Mouse (Mus musculus) forebrain, embryonic 10.5 days (tissue): Measurements from ENCODE around the gene 1500009L16Rik. TPM values are rescaled to one million over a fixed set of nuclear protein-coding genes. Genes with fewer than 3 reads are reported as not detected.
A peak's percentile ranks its signal among the peaks of the same experiment; 100 is the strongest.

Experiments used
- DNase-seq: peaks from one replicate; pipeline ENCODE4 v3.0.0-alpha.2; 2017; ENCODE audit warnings: low spot score; ENCODE audit errors: extremely low spot score
- H3K27ac ChIP-seq: fragments of 300-500 bp; sonication (generic); 2 replicates; pipeline ENCODE4 v1.5.1; 2016; ENCODE audit warnings: mild to moderate bottlenecking
- H3K27me3 ChIP-seq: fragments of 300-500 bp; sonication (generic); 2 replicates; pipeline ENCODE4 v1.6.1; 2016; ENCODE audit warnings: mild to moderate bottlenecking; ENCODE audit not compliant: poor library complexity, severe bottlenecking
- H3K36me3 ChIP-seq: fragments of 300-500 bp; sonication (generic); replicated peaks from 2 replicates; pipeline ENCODE4 v1.6.1; 2016; ENCODE audit warnings: mild to moderate bottlenecking, moderate library complexity
- H3K4me1 ChIP-seq: fragments of 300-500 bp; sonication (generic); 2 replicates; pipeline ENCODE4 v1.6.1; 2016
- H3K4me3 ChIP-seq: fragments of 300-500 bp; sonication (generic); 2 replicates; pipeline ENCODE4 v1.5.1; 2016; ENCODE audit warnings: mild to moderate bottlenecking, moderate library complexity
- H3K9me3 ChIP-seq: fragments of 300-500 bp; sonication (generic); 2 replicates; pipeline ENCODE4 v1.6.1; 2016; ENCODE audit warnings: mild to moderate bottlenecking, moderate library complexity
- WGBS: fragments of 180-500 bp; shearing (Covaris S2); methylation state at CpG from one replicate; pipeline ENCODE4 v1.1.7; 2016; 5-methylcytosine and 5-hydroxymethylcytosine counted together
- polyA plus RNA-seq: library from polyadenylated mRNA; unstranded; fragments of >200 nt; fragmentation: Nextera tagmentation; extraction: Ambion mirVana; gene quantifications from 2 replicates; pipeline ENCODE4 v1.2.1, GENCODE M21; 2016

Gene 1500009L16Rik
- polyA plus RNA-seq, 1 experiment from 2014 or later: 44.0 TPM

DNA sequence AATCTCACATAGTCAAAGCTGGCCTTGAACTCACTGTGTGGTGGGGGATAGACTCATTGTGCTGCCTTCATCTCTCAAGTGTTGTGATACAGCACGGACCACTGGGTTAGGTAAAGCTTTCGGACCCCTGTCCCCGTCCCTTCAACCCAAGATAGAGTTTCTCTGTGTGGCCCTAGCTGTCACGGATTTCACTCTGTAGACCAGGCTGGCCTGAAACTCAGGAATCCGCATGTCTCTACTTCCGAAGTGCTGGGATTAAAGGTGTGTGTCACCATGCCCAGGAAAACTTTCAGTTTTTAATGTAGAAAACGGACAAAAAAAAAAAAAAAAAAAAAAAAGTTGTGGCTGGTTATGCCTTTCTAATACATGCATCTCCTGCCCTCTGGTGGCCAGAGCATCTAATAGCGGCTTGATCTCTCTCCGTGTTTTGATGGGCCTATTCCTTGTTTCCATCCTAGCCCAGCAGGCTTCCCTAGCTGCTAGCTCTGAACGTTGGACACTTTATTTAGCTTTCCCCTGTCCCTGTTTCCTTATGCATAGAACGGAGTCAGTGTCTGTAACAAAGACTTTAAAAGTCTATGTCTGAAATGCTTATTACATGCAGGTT is 53.7 kb downstream of the 1500009L16Rik start:
- peak; percentile 54 for DNase-seq
- H3K27ac ChIP-seq: no peak overlapping the region
- no peak overlapping the region for H3K4me3 ChIP-seq
- H3K27me3 ChIP-seq: no peaks in the 10 kb centered on the region
- no peaks in the 10 kb centered on the region for H3K4me1 ChIP-seq
- no peaks in the 10 kb centered on the region for H3K36me3 ChIP-seq
- 49% methylated on average over 11 of the region's 11 CpGs for WGBS
- peaks cover 10% of the 10 kb centered on the region; the same call in 1 of the 2 replicates for H3K9me3 ChIP-seq

GRCm38 (mm10) chr10:83777253-83777652 is 54.6 kb downstream of the 1500009L16Rik start:
- WGBS: 91% methylated on average over 9 of the region's 9 CpGs
- no peak overlapping the region for H3K4me3 ChIP-seq
- no peaks in the 10 kb centered on the region for H3K4me1 ChIP-seq

DNA sequence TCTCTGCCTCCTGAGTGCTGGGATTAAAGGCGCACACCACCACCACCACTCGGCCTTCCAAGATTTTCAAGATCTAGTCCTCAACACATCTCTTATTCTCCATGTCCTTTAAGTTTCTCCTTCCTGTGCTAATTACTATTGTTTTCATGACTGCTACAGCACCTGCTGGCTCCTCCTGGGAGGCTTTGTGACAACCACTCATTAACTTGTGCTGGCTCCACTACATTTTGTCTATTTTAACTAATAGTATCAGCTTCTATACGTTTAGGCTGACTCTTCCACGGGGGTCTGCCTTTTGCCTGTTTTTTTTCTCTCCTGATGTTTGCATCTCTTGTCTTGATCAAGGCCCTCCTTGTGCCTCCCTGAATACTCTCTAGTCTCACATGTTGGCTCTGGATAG is 59.2 kb downstream of the 1500009L16Rik start:
- H3K4me3 ChIP-seq: no peak overlapping the region
- H3K27ac ChIP-seq: no peak overlapping the region
- no peaks in the 10 kb centered on the region for H3K36me3 ChIP-seq
- WGBS: 88% methylated on average over 4 of the region's 4 CpGs
- no peak for DNase-seq
- H3K27me3 ChIP-seq: no peaks in the 10 kb centered on the region
- H3K9me3 ChIP-seq: peaks cover 10% of the 10 kb centered on the region; the same call in 1 of the 2 replicates
- H3K4me1 ChIP-seq: no peaks in the 10 kb centered on the region

More at GRCm38 (mm10) chr10:83777253-83777652, 54.6 kb downstream of the 1500009L16Rik start:
- Histone ChIP-seq H3K36me3 (no peaks in the 10 kb centered on the region), H3K27me3 (no peaks in the 10 kb centered on the region), H3K27ac (no peak overlapping the region), H3K9me3 (peaks cover 10% of the 10 kb centered on the region; the same call in 1 of the 2 replicates)
- DNase-seq: no peak

- no peaks in the 10 kb centered on the region for H3K36me3 ChIP-seq
- no peak overlapping the region for H3K4me3 ChIP-seq
- no peaks in the 10 kb centered on the region for H3K27me3 ChIP-seq
- WGBS: 90% methylated on average over 10 of the region's 10 CpGs
- no peaks in the 10 kb centered on the region for H3K4me1 ChIP-seq
- no peak for DNase-seq
- H3K9me3 ChIP-seq: peaks cover 10% of the 10 kb centered on the region; the same call in 1 of the 2 replicates
- H3K27ac ChIP-seq: no peak overlapping the region
Observed at GRCm38 (mm10) chr10:83782371-83783120, 59.9 kb downstream of the 1500009L16Rik start.

DNA sequence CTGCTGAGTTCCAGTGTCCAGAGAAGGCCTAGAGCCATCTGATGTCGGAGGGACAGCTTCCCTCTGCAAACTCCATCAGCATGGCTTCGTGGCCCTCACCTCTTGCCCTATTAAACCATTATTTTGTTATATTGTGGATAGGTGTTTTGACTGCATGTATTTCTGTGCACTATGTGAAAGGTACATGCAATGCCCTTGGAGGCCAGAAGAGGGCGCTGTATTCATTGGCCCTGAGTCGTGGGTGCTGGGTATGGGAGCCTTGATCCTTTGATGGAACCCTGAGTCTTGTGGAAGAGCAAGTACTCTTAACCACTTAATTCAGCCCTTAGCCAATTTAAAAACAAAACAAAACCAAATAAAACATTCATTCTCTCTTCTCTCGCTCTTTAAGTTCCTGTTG is 62.3 kb downstream of the 1500009L16Rik start:
- no peaks in the 10 kb centered on the region for H3K36me3 ChIP-seq
- no peak overlapping the region for H3K27ac ChIP-seq
- no peaks in the 10 kb centered on the region for H3K4me1 ChIP-seq
- H3K4me3 ChIP-seq: no peak overlapping the region
- no peaks in the 10 kb centered on the region for H3K9me3 ChIP-seq
- 35% methylated on average over 5 of the region's 5 CpGs for WGBS
- no peaks in the 10 kb centered on the region for H3K27me3 ChIP-seq
- DNase-seq: peak; percentile 47

DNA sequence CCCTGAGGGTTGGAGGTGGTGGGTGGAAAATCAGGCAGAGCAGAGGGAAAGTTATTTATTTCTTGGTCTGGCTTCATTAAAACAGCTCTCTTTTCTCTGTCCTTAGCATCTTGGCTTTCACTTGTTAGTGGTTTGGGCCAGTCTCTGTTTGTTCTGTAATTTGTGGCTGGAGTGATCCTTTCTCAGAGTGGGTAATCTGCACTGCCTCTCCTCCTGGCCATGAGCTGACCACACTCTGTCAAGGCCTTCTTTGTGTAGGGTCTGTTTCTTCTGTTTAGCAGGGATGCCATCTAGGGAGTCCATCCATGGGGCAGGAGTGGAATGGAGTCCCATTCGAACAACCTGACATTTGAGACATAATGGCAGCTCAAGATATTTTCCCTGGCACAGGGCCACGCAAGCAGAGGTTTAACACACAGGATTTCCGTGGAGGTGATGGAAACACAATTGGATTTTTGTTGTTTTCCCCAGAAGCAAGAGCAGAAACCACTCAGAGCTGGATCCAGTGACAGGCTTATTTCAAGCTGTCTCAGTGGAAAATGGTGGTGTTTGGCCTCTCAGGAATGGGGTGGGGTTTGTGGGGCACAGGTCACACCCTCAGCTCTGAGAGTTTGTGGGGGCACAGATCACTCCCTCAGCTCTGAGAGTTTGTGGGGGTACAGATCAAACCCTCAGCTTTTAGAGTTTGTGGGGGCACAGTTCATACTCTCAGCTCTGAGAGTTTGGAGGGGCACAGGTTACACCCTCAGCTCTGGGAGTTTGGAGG is 63.1 kb downstream of the 1500009L16Rik start:
- Histone ChIP-seq H3K9me3 (no peaks in the 10 kb centered on the region), H3K4me3 (no peak overlapping the region), H3K36me3 (no peaks in the 10 kb centered on the region), H3K27ac (no peak overlapping the region), H3K4me1 (no peaks in the 10 kb centered on the region), H3K27me3 (no peaks in the 10 kb centered on the region)
- 77% methylated on average over 3 of the region's 3 CpGs for WGBS
- DNase-seq: no peak

DNA sequence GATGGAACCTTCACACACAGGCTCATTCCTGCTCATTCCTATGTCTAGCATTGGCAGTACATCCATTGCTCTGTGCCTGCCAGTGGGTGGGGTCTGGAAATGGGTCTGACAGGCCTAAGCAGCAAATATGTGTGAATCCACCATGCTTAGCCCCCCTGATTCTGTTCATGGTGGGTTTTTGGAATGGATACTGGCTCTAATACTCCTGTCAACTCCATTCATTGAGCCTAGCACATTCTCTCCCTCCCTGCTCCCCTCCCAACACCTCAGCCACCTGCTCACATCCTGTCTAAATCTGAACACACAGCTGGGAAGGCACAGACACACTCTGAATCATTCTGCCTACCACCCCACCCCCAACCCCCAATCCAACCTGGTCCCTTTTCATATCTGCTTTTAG is 72.4 kb downstream of the 1500009L16Rik start:
- no peaks in the 10 kb centered on the region for H3K4me1 ChIP-seq
- no peaks in the 10 kb centered on the region for H3K9me3 ChIP-seq
- no peak overlapping the region for H3K27ac ChIP-seq
- H3K36me3 ChIP-seq: no peaks in the 10 kb centered on the region
- no peak for DNase-seq
- no peak overlapping the region for H3K4me3 ChIP-seq
- no peaks in the 10 kb centered on the region for H3K27me3 ChIP-seq

DNA sequence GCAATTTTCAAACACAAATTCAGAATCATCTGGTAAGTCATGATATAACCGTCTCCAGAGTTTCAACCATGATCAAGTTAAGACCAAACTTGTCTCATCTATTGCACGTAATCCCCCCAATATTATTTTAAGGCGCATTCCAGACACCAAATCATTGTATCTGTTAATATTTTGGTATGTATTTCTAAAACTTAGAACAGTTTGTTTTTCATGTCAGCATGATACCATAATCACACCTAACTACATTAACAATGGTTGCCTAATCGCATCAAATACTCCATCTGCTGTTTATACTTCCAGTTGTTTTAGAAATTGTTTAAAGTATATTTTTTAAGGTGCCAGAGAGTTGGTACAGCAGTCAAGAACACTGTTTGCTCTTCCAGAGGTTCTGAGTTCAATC is 72.8 kb downstream of the 1500009L16Rik start:
- WGBS: 92% methylated on average over 4 of the region's 4 CpGs
- H3K4me3 ChIP-seq: no peak overlapping the region
- no peak overlapping the region for H3K27ac ChIP-seq
- DNase-seq: no peak
- no peaks in the 10 kb centered on the region for H3K9me3 ChIP-seq
- no peaks in the 10 kb centered on the region for H3K27me3 ChIP-seq
- H3K36me3 ChIP-seq: no peaks in the 10 kb centered on the region
- H3K4me1 ChIP-seq: no peaks in the 10 kb centered on the region

GRCm38 (mm10) chr10:83804021-83804420 is 81.4 kb downstream of the 1500009L16Rik start:
- DNase-seq: no peak
- Histone ChIP-seq H3K36me3 (no peaks in the 10 kb centered on the region), H3K4me1 (peaks cover 15% of the 10 kb centered on the region), H3K4me3 (no peak overlapping the region), H3K9me3 (no peaks in the 10 kb centered on the region), H3K27me3 (no peaks in the 10 kb centered on the region), H3K27ac (no peak overlapping the region)
- 87% methylated on average over 6 of the region's 6 CpGs for WGBS

DNA sequence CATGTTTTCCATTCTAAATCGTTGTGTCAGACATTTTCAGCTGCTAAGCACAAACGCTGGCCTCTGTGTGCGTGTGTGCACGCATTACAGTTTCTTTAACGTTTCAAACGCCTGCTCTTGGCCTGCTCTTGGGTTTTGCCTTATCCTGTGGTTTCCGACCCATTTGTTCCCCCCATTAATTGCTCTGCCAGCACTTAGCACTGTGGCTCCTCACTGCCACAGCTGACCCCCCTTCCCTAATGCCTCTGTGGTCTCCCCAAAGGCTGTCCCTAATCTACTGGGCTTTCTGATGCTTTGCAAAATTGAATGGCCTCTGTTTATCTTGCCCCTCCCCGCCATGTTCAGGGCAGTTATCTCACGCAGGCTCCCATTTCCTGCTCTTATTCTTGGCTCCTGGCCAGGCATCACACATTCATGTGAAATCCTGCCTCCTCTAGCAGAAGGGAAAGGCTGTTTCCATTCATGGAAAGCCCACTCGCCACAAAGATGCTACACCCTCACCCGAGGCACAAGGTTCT is 82.6 kb downstream of the 1500009L16Rik start:
- H3K4me1 ChIP-seq: peaks cover 15% of the 10 kb centered on the region
- DNase-seq: no peak
- no peaks in the 10 kb centered on the region for H3K36me3 ChIP-seq
- H3K9me3 ChIP-seq: no peaks in the 10 kb centered on the region
- peak overlapping the region; percentile 60 for H3K27ac ChIP-seq
- H3K27me3 ChIP-seq: no peaks in the 10 kb centered on the region
- WGBS: 71% methylated on average over 11 of the region's 11 CpGs
- H3K4me3 ChIP-seq: no peak overlapping the region

DNA sequence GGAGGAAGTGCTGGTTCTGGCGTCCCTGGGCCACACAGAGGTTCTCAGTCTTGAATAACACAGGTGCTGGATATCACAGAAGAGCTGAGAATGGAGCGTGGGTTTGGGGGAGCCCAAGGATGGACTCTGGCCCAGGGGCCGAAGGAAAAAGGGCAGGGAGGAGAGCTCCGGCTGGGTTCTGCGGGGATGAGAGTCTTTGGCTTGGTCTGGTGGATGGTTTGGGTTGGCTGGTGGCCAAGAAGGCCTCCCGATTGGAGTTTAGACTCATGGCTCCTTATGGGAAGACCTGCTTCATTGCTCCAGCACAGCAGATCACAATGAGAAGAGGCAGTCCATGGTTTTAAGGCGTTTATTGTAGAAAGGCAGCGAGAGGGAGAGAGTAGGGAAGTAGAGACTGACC is 84.6 kb downstream of the 1500009L16Rik start:
- DNase-seq: no peak
- WGBS: 91% methylated on average over 8 of the region's 8 CpGs
- Histone ChIP-seq H3K4me3 (no peak overlapping the region), H3K9me3 (no peaks in the 10 kb centered on the region), H3K27ac (no peak overlapping the region), H3K36me3 (no peaks in the 10 kb centered on the region), H3K27me3 (no peaks in the 10 kb centered on the region), H3K4me1 (peaks cover 15% of the 10 kb centered on the region)
